Mouse (Mus musculus): ENCODE data around the gene Gm10974.

The Gm10974 gene

DNA sequence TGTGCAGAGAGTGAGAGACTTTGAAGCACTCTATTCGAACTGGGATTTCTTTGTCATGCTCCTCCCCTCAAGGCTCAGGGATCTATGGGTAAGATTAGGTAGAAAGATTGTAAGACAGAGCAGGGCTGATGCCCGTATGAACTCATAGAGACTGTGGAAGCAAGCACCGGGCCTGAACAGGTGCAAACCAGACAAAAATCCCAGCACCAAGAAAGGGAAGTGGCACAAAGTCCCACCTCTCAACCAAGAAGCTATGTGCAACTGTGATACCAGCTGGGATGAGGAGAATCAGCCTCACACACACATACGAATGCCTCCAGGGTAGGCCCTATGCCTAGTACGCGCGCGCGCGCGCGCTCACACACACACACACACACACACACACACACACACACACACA lies 20.1 kb downstream of the Gm10974 start:
- TF ChIP-seq NANOG (IDR thresholded peaks at IDR 0.05; ENCODE audit: borderline replicate concordance, low read length), result no peak
- TF ChIP-seq POU5F1 (IDR thresholded peaks at IDR 0.05; ENCODE audit: borderline replicate concordance, low read length), result no peak
- TF ChIP-seq CTCF (conservative IDR thresholded peaks at IDR 0.05; ENCODE audit: low read length), result no peak
- Histone ChIP-seq H3K9me3 (ENCODE audit: low read length) (no peaks in the 10 kb centered on the region), H3K4me3 (replicated peaks; ENCODE audit: low read length) (no peak overlapping the region)

DNA sequence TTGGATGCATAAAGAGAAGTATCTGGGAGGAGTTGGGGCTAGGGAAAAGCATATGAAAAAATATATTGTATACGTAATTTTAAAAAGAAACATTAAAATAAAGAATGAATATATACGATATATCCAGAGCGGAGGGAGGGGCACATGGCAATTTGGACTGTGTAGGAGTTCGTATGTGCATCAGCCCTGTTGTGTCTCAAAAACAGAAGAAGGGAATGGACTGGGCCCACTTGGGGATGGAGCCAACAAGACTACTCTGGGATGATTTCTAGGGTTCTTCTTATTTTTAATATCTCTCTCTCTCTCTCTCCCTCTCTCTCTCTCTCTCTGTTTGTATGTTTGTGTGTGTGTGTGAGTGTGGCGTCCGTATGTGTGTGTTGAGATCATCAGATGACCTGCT lies 20.7 kb downstream of the Gm10974 start:
- H3K4me1 ChIP-seq (replicated peaks; ENCODE audit: low read depth, low read length), result peaks cover 8% of the 10 kb centered on the region; the same call in 1 of the 2 replicates
- no peaks in the 10 kb centered on the region for H3K9me3 ChIP-seq (ENCODE audit: low read length)
- H3K4me3 ChIP-seq (replicated peaks; ENCODE audit: low read length), result no peak overlapping the region
- H3K36me3 ChIP-seq (ENCODE audit: insufficient read depth, low read length), result no peaks in the 10 kb centered on the region
- peaks cover 50% of the 10 kb centered on the region for H3K27me3 ChIP-seq (ENCODE audit: insufficient read depth, low read length)
- TF ChIP-seq POU5F1 (IDR thresholded peaks at IDR 0.05; ENCODE audit: borderline replicate concordance, low read length) (no peak), CTCF (conservative IDR thresholded peaks at IDR 0.05; ENCODE audit: low read length) (no peak)

More for the DNA sequence above, 20.1 kb downstream of the Gm10974 start:
- H3K4me1 ChIP-seq (replicated peaks; ENCODE audit: low read depth, low read length), result peaks cover 8% of the 10 kb centered on the region; the same call in 1 of the 2 replicates
- peaks cover 50% of the 10 kb centered on the region for H3K27me3 ChIP-seq (ENCODE audit: insufficient read depth, low read length)
- no peaks in the 10 kb centered on the region for H3K36me3 ChIP-seq (ENCODE audit: insufficient read depth, low read length)

DNA sequence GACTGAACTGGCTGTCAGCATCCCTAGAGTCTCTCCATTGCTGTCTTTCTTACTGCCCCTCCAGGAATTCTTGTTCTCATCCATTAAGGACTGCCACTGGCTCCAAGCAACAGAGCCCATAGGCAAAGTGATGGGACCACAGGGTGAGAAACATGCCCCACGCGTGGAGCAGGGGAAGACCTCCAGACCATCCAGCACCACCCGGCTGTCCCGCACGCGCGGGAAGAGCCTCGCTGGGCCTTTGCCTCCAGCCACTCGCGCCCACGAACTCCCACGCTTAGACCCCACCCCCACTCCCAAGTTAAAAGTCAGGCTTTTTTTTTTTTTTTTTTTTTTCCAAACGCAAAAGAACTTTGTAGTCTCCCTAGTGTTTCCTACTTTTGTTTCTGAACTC lies 21.7 kb downstream of the Gm10974 start:
- Histone ChIP-seq H3K4me1 (replicated peaks; ENCODE audit: low read depth, low read length) (peaks cover 8% of the 10 kb centered on the region; the same call in 1 of the 2 replicates), H3K9me3 (ENCODE audit: low read length) (no peaks in the 10 kb centered on the region), H3K36me3 (ENCODE audit: insufficient read depth, low read length) (no peaks in the 10 kb centered on the region), H3K4me3 (replicated peaks; ENCODE audit: low read length) (peak overlapping the region; percentile 78), H3K27me3 (ENCODE audit: insufficient read depth, low read length) (peaks cover 50% of the 10 kb centered on the region)
- TF ChIP-seq CTCF (conservative IDR thresholded peaks at IDR 0.05; ENCODE audit: low read length), result no peak
- no peak for TF ChIP-seq POU5F1 (IDR thresholded peaks at IDR 0.05; ENCODE audit: borderline replicate concordance, low read length)
- no peak for TF ChIP-seq NANOG (IDR thresholded peaks at IDR 0.05; ENCODE audit: borderline replicate concordance, low read length)

DNA sequence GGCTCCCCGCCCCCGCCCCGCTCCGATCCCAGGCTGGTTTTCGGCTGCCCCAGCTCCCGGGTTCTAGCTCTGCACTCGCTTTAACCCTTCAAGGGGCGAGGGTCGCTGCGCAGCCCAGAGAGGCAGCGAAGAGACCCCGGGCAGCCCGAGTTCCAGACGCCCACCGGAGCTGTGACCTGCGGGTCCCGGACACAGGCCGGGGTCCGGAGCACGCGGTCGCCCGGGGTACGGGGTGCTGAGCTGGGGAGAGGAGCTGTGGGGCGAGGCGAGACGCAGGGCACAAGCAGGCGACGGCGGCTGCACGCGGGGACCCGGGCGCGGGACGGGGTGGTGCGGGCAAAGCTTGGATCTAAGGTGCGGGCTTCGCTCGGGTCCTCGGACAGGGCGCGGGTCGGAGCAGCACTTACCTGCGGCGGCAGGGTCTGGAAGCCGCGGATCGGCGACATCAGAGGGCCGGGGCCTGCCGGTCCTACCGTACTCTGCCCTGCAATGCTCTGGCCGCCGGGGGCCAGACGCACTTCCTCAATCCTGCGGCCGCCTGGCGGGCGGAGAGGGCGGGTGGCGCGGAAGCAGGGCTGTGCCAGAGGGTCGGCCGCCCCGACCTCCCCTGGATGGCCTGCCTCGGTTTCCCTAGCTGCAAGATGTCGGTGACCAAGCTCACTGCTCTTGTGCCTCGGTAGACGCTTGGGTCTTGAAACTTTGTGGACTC lies 22.3 kb downstream of the Gm10974 start, which contains the start of gene Lrrk1:
Gene Lrrk1, minus strand, starts transcription at position 538 of the 709 bp plus-strand sequence.
- TF ChIP-seq NANOG (IDR thresholded peaks at IDR 0.05; ENCODE audit: borderline replicate concordance, low read length) (no peak), POU5F1 (IDR thresholded peaks at IDR 0.05; ENCODE audit: borderline replicate concordance, low read length) (no peak), CTCF (conservative IDR thresholded peaks at IDR 0.05; ENCODE audit: low read length) (no peak)
- Histone ChIP-seq H3K27me3 (ENCODE audit: insufficient read depth, low read length) (peaks cover 50% of the 10 kb centered on the region), H3K36me3 (ENCODE audit: insufficient read depth, low read length) (no peaks in the 10 kb centered on the region), H3K4me3 (replicated peaks; ENCODE audit: low read length) (peak within 1 kb of the TSS; percentile 78), H3K4me1 (replicated peaks; ENCODE audit: low read depth, low read length) (peaks cover 8% of the 10 kb centered on the region; the same call in 1 of the 2 replicates), H3K9me3 (ENCODE audit: low read length) (no peaks in the 10 kb centered on the region)

DNA sequence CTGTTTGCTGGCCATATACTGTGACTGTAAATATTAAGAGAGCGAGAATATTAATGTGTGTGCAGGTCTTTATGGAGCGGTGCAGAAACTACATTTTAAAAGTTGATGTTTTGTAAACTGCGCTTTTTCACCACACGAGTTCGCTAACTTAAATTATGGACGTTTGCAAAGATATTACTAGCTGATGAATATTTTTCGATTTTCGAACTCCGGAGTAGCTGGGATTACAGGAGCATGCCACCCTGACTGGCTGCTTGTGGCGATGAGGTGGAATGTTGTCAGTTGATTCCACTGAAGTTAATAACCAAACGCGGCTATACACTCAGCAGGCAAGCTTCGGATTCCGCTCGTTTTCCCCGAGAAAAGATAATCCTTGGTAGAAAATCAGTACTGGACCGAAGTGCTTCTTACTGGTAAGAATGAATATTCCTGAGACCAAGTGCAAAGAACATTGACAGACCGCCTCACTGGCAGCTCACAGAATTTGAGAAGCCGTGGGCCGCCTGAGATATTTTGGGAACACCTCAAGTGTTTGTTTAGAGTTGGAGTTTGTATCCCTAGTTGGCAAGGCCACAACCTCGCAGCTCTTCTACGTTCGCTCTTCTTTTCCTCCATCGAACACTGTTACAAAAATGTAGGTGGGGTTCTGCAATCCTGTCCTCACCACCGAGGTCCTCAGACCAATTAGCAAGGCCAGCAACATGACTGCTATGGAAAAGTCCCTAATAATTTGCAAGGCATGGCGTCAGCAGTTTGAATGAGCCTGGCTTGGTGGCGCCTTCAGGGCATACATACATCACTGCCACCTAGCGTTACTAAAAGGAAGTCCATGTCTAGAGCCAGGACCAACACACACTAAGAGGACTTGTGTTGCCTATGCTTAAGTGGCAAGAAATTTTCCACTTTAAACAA lies 23.2 kb downstream of the Gm10974 start:
- Histone ChIP-seq H3K4me1 (replicated peaks; ENCODE audit: low read depth, low read length) (peaks cover 8% of the 10 kb centered on the region; the same call in 1 of the 2 replicates), H3K27me3 (ENCODE audit: insufficient read depth, low read length) (peaks cover 46% of the 10 kb centered on the region), H3K36me3 (ENCODE audit: insufficient read depth, low read length) (no peaks in the 10 kb centered on the region), H3K9me3 (ENCODE audit: low read length) (no peaks in the 10 kb centered on the region), H3K4me3 (replicated peaks; ENCODE audit: low read length) (peak overlapping the region; percentile 78)
- TF ChIP-seq POU5F1 (IDR thresholded peaks at IDR 0.05; ENCODE audit: borderline replicate concordance, low read length), result no peak
- TF ChIP-seq NANOG (IDR thresholded peaks at IDR 0.05; ENCODE audit: borderline replicate concordance, low read length), result no peak
- TF ChIP-seq CTCF (conservative IDR thresholded peaks at IDR 0.05; ENCODE audit: low read length), result peak; percentile 46

DNA sequence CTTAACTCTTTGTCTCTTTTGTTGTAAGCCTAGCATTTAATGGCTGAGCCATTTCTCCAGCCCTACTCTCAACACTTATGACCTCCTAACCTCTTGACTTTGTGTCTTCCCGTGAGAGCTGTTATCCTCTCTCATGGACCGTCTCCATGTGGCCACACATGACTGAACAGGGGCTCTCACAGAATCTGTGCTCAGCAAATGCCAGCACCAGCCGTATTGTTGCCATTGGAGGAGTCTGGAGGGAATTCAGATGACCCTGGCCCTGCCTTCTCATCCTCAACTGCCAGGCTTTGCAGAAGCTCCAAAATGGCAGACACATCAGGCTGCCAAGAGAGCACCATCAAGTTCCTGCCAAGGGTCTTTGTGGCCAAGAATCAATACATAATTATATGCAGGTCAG lies 31.6 kb downstream of the Gm10974 start:
- Histone ChIP-seq H3K9me3 (ENCODE audit: low read length) (no peaks in the 10 kb centered on the region), H3K4me1 (replicated peaks; ENCODE audit: low read depth, low read length) (no peaks in the 10 kb centered on the region), H3K4me3 (replicated peaks; ENCODE audit: low read length) (no peak overlapping the region), H3K36me3 (ENCODE audit: insufficient read depth, low read length) (no peaks in the 10 kb centered on the region), H3K27me3 (ENCODE audit: insufficient read depth, low read length) (0 out of 2 replicates have a peak, but pooled peaks cover 13% of the 10 kb centered on the region)
- TF ChIP-seq POU5F1 (IDR thresholded peaks at IDR 0.05; ENCODE audit: borderline replicate concordance, low read length), result no peak
- no peak for TF ChIP-seq CTCF (conservative IDR thresholded peaks at IDR 0.05; ENCODE audit: low read length)
- TF ChIP-seq NANOG (IDR thresholded peaks at IDR 0.05; ENCODE audit: borderline replicate concordance, low read length), result no peak

DNA sequence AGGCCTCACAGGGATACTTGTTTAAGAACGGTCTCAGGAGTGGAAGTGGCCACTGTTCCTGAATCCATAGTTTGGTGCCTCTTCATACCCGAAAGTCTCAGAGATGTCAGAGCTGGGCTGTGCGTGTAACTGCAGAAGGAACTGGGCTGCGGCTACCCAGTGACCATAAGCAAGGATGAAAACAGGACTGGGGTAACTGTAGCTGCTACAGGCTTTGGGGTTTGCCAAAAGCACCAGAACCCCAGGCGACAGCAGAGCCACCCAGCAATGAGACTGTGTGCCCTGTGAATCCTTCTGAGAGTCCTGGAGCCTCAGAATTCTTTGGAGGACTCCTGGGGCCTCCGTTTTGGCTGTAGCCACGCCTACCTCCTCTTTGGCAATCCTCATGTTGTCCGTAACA lies 35.9 kb downstream of the Gm10974 start:
- TF ChIP-seq NANOG (IDR thresholded peaks at IDR 0.05; ENCODE audit: borderline replicate concordance, low read length) (no peak), POU5F1 (IDR thresholded peaks at IDR 0.05; ENCODE audit: borderline replicate concordance, low read length) (no peak), CTCF (conservative IDR thresholded peaks at IDR 0.05; ENCODE audit: low read length) (no peak)
- no peaks in the 10 kb centered on the region for H3K36me3 ChIP-seq (ENCODE audit: insufficient read depth, low read length)
- H3K4me3 ChIP-seq (replicated peaks; ENCODE audit: low read length), result no peak overlapping the region
- no peaks in the 10 kb centered on the region for H3K9me3 ChIP-seq (ENCODE audit: low read length)
- H3K4me1 ChIP-seq (replicated peaks; ENCODE audit: low read depth, low read length), result peaks cover 6% of the 10 kb centered on the region; the same call in 1 of the 2 replicates
- peaks cover 21% of the 10 kb centered on the region; the same call in 1 of the 2 replicates for H3K27me3 ChIP-seq (ENCODE audit: insufficient read depth, low read length)

DNA sequence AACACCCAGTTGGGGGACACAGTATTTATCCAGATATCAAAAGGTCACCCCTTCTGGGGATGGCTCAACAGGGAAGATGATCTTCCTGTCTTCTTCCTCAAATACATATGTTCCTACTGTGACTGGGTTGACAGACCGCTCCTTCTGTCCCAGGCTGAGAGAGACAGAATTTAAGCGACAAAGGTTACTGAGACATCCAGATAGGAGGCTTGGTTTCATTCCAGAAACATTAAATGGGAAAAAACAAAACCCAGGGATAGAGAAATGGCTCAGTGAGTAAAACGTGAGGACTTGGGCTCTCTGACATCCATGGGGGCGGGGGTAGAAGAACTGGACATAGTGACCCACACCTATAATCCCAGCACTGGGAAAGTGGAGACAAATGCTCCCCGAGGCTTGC lies 37.2 kb downstream of the Gm10974 start:
- Histone ChIP-seq H3K4me1 (replicated peaks; ENCODE audit: low read depth, low read length) (peaks cover 6% of the 10 kb centered on the region; the same call in 1 of the 2 replicates), H3K4me3 (replicated peaks; ENCODE audit: low read length) (no peak overlapping the region), H3K9me3 (ENCODE audit: low read length) (no peaks in the 10 kb centered on the region), H3K27me3 (ENCODE audit: insufficient read depth, low read length) (peaks cover 21% of the 10 kb centered on the region; the same call in 1 of the 2 replicates), H3K36me3 (ENCODE audit: insufficient read depth, low read length) (no peaks in the 10 kb centered on the region)
- TF ChIP-seq POU5F1 (IDR thresholded peaks at IDR 0.05; ENCODE audit: borderline replicate concordance, low read length), result no peak
- TF ChIP-seq CTCF (conservative IDR thresholded peaks at IDR 0.05; ENCODE audit: low read length), result no peak
- no peak for TF ChIP-seq NANOG (IDR thresholded peaks at IDR 0.05; ENCODE audit: borderline replicate concordance, low read length)
